Mouse (Mus musculus): ENCODE measurements around the gene Srp72. TPM values are rescaled to one million over a fixed set of nuclear protein-coding genes. Genes with fewer than 3 reads are reported as not detected.
A peak's percentile ranks its signal among the peaks of the same experiment; 100 is the strongest.
"Not testable (repeated sequence)": the region's sequence is repeated elsewhere in the genome, so short reads cannot be mapped to it uniquely, and the experiment has no call there.

The Srp72 gene
- polyA plus RNA-seq, 1 experiment from 2014 or later: 63.5 TPM

DNA sequence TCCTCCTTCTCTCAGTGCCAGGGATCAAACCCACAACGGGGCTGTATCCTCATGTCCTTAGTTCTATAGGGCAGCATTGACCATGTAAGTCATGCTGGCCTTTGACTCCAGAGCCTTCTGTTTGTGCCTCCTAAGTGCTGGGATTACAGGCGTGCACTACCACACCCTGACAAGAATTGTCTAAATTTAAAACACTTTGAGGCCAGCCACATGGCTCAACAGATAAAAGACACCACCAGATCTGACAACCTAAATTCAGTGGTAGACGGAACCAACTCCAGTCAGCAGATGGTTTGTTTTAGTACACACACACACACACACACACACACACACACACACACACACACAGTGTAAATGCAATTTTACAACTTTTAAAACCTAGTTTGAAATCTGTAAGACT lies 53.6 kb downstream of the Srp72 start:
- H3K36me3 ChIP-seq (replicated peaks): no peaks in the 10 kb centered on the region
- H3K9me3 ChIP-seq: no peaks in the 10 kb centered on the region
- WGBS: 88% methylated on average over 3 of the region's 3 CpGs
- H3K4me2 ChIP-seq: no peak overlapping the region
- H3K4me3 ChIP-seq (replicated peaks): no peak overlapping the region
- H3K27ac ChIP-seq: no peak overlapping the region
- 0 out of 2 replicates have a peak, but pooled peaks cover 4% of the 10 kb centered on the region for H3K27me3 ChIP-seq
- no peak overlapping the region for H3K9ac ChIP-seq
- no peaks in the 10 kb centered on the region for H3K4me1 ChIP-seq
- ATAC-seq (ENCODE audit: low FRiP score): no peak

- ATAC-seq (ENCODE audit: low FRiP score): no peak
- Histone ChIP-seq H3K9me3 (no peaks in the 10 kb centered on the region), H3K36me3 (replicated peaks) (no peaks in the 10 kb centered on the region), H3K4me2 (no peak overlapping the region), H3K27me3 (0 out of 2 replicates have a peak, but pooled peaks cover 6% of the 10 kb centered on the region), H3K27ac (no peak overlapping the region), H3K4me1 (no peaks in the 10 kb centered on the region), H3K9ac (no peak overlapping the region), H3K4me3 (replicated peaks) (no peak overlapping the region)
- WGBS: 80% methylated on average over 5 of the region's 5 CpGs
These were observed 55.3 kb downstream of the Srp72 start for GRCm38 (mm10) chr5:77029735-77030134.

DNA sequence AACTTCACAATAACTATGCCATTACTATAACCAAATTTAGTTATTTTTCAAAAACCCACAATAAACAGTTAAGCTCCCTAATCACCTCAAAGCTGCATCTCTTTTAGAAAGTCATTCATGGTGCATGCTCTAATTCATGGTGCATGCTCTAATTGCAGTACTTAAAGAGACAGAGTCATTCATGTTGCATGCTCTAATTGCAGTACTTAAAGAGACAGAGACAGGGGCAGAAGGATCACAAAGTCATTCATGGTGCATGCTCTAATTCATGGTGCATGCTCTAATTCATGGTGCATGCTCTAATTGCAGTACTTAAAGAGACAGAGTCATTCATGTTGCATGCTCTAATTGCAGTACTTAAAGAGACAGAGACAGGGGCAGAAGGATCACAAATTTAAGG lies 60.6 kb downstream of the Srp72 start:
- not testable (repeated sequence) for H3K36me3 ChIP-seq (replicated peaks); H3K27ac ChIP-seq; H3K4me2 ChIP-seq; H3K27me3 ChIP-seq; H3K9ac ChIP-seq; H3K9me3 ChIP-seq; H3K4me1 ChIP-seq; H3K4me3 ChIP-seq (replicated peaks)
- ATAC-seq (ENCODE audit: low FRiP score): peak; percentile 17; the same call in 1 of the 2 replicates

DNA sequence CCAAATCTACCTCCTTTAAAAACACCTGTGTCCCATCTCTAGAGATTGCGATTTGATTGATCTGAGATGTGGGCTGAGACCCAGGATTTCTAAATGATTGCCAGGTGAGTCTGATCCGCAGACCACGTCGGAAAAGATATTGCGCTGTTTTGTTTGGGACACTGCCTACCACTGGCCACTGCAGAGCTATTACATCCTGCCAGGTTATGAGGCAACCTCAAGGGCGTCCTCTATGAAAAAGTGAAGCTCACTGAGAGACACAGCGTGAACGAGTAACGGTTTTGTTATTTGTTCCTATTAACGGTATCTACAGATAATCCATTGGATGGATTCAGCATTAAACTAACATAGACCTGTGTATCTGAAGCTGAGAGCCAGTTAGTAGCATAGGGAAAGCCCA lies 64.0 kb downstream of the Srp72 start:
- no peak overlapping the region for H3K4me2 ChIP-seq
- ATAC-seq (ENCODE audit: low FRiP score): no peak
- no peaks in the 10 kb centered on the region for H3K9me3 ChIP-seq
- 0 out of 2 replicates have a peak, but pooled peaks cover 1% of the 10 kb centered on the region for H3K27me3 ChIP-seq
- H3K36me3 ChIP-seq (replicated peaks): no peaks in the 10 kb centered on the region
- H3K4me1 ChIP-seq: no peaks in the 10 kb centered on the region
- no peak overlapping the region for H3K4me3 ChIP-seq (replicated peaks)
- no peak overlapping the region for H3K9ac ChIP-seq
- no peak overlapping the region for H3K27ac ChIP-seq
- 92% methylated on average over 10 of the region's 10 CpGs for WGBS

GRCm38 (mm10) chr5:77039391-77039790 lies 64.9 kb downstream of the Srp72 start:
- Histone ChIP-seq H3K27ac (no peak overlapping the region), H3K4me2 (no peak overlapping the region), H3K27me3 (no peaks in the 10 kb centered on the region), H3K9me3 (no peaks in the 10 kb centered on the region), H3K4me3 (replicated peaks) (no peak overlapping the region), H3K4me1 (no peaks in the 10 kb centered on the region), H3K36me3 (replicated peaks) (no peaks in the 10 kb centered on the region), H3K9ac (no peak overlapping the region)
- ATAC-seq (ENCODE audit: low FRiP score): no peak

DNA sequence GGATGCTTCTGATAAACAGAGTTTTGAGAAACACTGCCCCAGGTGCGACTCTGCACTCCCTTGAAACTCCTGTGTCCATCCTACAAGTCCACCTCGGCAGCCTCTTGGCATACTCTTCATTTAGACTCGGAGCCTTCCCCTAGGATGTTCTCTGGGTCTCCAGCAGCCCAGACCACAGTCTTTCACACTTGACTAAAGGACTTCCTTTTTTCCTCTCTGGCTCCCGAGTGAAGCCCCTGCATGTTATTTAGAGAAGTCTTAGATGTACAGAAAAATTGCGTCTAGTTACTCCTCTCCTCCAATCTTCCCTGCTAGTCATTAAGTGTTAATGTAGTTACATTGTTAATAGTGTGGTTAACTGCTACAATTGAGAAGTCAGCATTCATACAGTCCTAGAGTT lies 69.9 kb downstream of the Srp72 start:
- H3K27ac ChIP-seq: no peak overlapping the region
- no peak for ATAC-seq (ENCODE audit: low FRiP score)
- H3K9ac ChIP-seq: no peak overlapping the region
- 0 out of 2 replicates have a peak, but pooled peaks cover 3% of the 10 kb centered on the region for H3K27me3 ChIP-seq
- H3K4me3 ChIP-seq (replicated peaks): no peak overlapping the region
- H3K4me2 ChIP-seq: no peak overlapping the region
- H3K36me3 ChIP-seq (replicated peaks): no peaks in the 10 kb centered on the region
- WGBS: 85% methylated on average over 5 of the region's 5 CpGs
- H3K4me1 ChIP-seq: no peaks in the 10 kb centered on the region
- no peaks in the 10 kb centered on the region for H3K9me3 ChIP-seq

Other genes starting within 250 kb of the Srp72 start
- 20.5 and 22.5 TPM in 2 replicates for gene Aasdh, start 69.2 kb upstream of the Srp72 start, polyA plus RNA-seq (2016; fragmentation: Nextera tagmentation; extraction: Ambion mirVana)
- 346 and 374 TPM in 2 replicates for gene Paics, start 23.4 kb upstream of the Srp72 start, polyA plus RNA-seq (2016; fragmentation: Nextera tagmentation; extraction: Ambion mirVana)
- 31.8 and 32.6 TPM in 2 replicates for gene Ppat, start 23.1 kb upstream of the Srp72 start, polyA plus RNA-seq (2016; fragmentation: Nextera tagmentation; extraction: Ambion mirVana)
- not detected in 2 replicates for gene Arl9, start 29.4 kb downstream of the Srp72 start, polyA plus RNA-seq (2016; fragmentation: Nextera tagmentation; extraction: Ambion mirVana)
- 0.33 and 0.42 TPM in 2 replicates for gene Thegl, start 41.3 kb downstream of the Srp72 start, polyA plus RNA-seq (2016; fragmentation: Nextera tagmentation; extraction: Ambion mirVana)
- 1.0 and 1.1 TPM in 2 replicates for gene Hopx, start 140.4 kb downstream of the Srp72 start, polyA plus RNA-seq (2016; fragmentation: Nextera tagmentation; extraction: Ambion mirVana)
- gene Spink2, start 236.8 kb downstream of the Srp72 start, polyA plus RNA-seq (2016; fragmentation: Nextera tagmentation; extraction: Ambion mirVana): 0.73 and 0.75 TPM in 2 replicates